Mouse (Mus musculus) hindbrain, embryonic 10.5 days (tissue): Measurements from ENCODE around the gene Pla2g2f. TPM values are rescaled to one million over a fixed set of nuclear protein-coding genes. Genes with fewer than 3 reads are reported as not detected.

Experiments
- DNase-seq: peaks from one replicate; pipeline ENCODE4 v3.0.0-alpha.2; 2017; ENCODE audit warnings: low spot score
- H3K27ac ChIP-seq: fragments of 300-500 bp; sonication (generic); 2 replicates; pipeline ENCODE4 v1.5.1; 2016; ENCODE audit warnings: mild to moderate bottlenecking, moderate library complexity
- H3K27me3 ChIP-seq: fragments of 300-500 bp; sonication (generic); 2 replicates; pipeline ENCODE4 v1.6.1; 2016; ENCODE audit warnings: mild to moderate bottlenecking; ENCODE audit not compliant: poor library complexity, insufficient read depth, severe bottlenecking
- H3K36me3 ChIP-seq: fragments of 300-500 bp; sonication (generic); 2 replicates; pipeline ENCODE4 v1.6.1; 2016; ENCODE audit warnings: mild to moderate bottlenecking, moderate library complexity
- H3K4me1 ChIP-seq: fragments of 300-500 bp; sonication (generic); replicated peaks from 2 replicates; pipeline ENCODE4 v1.6.1; 2016; ENCODE audit warnings: mild to moderate bottlenecking
- H3K4me3 ChIP-seq: fragments of 300-500 bp; sonication (generic); 2 replicates; pipeline ENCODE4 v1.5.1; 2016; ENCODE audit warnings: mild to moderate bottlenecking, moderate library complexity
- H3K9me3 ChIP-seq: fragments of 300-500 bp; sonication (generic); 2 replicates; pipeline ENCODE4 v1.6.1; 2016; ENCODE audit warnings: mild to moderate bottlenecking, moderate library complexity
- WGBS: fragments of 180-500 bp; shearing (Covaris S2); methylation state at CpG from one replicate; pipeline ENCODE4 v1.1.7; 2016; 5-methylcytosine and 5-hydroxymethylcytosine counted together
- polyA plus RNA-seq: library from polyadenylated mRNA; unstranded; fragments of >200 nt; fragmentation: Nextera tagmentation; extraction: Ambion mirVana; gene quantifications from 2 replicates; pipeline ENCODE4 v1.2.1, GENCODE M21; 2016

The Pla2g2f gene
- polyA plus RNA-seq, 1 experiment from 2014 or later, result 0.84 TPM

- Histone ChIP-seq H3K27ac (no peak overlapping the region), H3K4me3 (no peak overlapping the region), H3K36me3 (no peaks in the 10 kb centered on the region), H3K9me3 (no peaks in the 10 kb centered on the region), H3K4me1 (0 out of 2 replicates have a peak, but pooled peaks cover 4% of the 10 kb centered on the region), H3K27me3 (peaks cover 4% of the 10 kb centered on the region)
- DNase-seq, result no peak
- WGBS, result 81% methylated on average over 4 of the region's 4 CpGs
These were observed 31.0 kb upstream of the Pla2g2f start for GRCm38 (mm10) chr4:138788381-138788780.

- Histone ChIP-seq H3K36me3 (no peaks in the 10 kb centered on the region), H3K9me3 (no peaks in the 10 kb centered on the region), H3K27ac (no peak overlapping the region), H3K4me1 (no peaks in the 10 kb centered on the region), H3K4me3 (no peak overlapping the region), H3K27me3 (peaks cover 4% of the 10 kb centered on the region)
- no peak for DNase-seq
- 76% methylated on average over 4 of the region's 4 CpGs for WGBS
These were observed 28.7 kb upstream of the Pla2g2f start for GRCm38 (mm10) chr4:138786141-138786540.

DNA sequence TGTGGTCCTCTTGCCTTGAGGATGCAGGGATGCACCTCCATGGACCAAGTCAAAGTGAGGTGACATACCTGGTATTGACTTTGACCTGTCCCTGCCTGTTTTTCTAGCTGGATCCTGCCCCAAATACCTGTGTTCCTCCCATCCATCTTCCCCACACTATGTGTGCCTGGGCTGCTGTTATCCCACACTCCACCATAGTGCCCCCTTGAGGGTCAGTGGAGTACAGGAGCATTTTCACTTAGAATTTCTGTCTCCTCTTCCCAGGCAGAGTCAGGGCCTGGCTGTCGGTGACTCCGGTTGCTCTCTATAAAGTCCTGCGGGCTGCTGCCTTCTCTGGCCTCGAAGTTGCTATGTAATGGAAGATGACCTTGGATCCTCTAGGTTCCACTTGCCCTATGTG is 28.3 kb upstream of the Pla2g2f start:
- no peaks in the 10 kb centered on the region for H3K36me3 ChIP-seq
- H3K27ac ChIP-seq, result no peak overlapping the region
- H3K4me3 ChIP-seq, result no peak overlapping the region
- H3K4me1 ChIP-seq, result no peaks in the 10 kb centered on the region
- H3K9me3 ChIP-seq, result no peaks in the 10 kb centered on the region
- DNase-seq, result no peak
- H3K27me3 ChIP-seq, result peaks cover 4% of the 10 kb centered on the region
- 64% methylated on average over 4 of the region's 4 CpGs for WGBS

DNA sequence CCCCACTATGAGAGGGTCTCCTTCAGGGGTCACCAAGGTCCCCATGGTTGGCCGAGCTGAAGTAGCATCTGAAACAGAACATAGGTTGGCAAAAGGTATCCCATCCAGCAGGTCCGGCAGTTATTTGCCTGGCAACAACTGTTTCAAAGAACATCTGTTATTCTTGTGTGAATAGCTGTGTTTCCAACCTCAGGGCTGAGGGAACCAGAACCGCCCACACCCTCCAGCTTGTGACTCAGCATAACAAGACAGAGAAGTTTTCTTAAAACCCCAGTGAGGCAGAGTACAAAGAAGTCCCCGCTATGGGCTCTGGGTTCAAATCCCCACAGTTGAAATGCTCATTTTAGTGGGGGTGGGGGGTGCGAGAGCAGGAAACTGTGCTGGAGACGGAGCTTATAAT is 24.7 kb upstream of the Pla2g2f start:
- H3K4me1 ChIP-seq, result peaks cover 18% of the 10 kb centered on the region
- no peak for DNase-seq
- H3K36me3 ChIP-seq, result no peaks in the 10 kb centered on the region
- WGBS, result 80% methylated on average over 6 of the region's 6 CpGs
- H3K9me3 ChIP-seq, result no peaks in the 10 kb centered on the region
- peaks cover 4% of the 10 kb centered on the region; the same call in 1 of the 2 replicates for H3K27me3 ChIP-seq
- H3K27ac ChIP-seq, result no peak overlapping the region
- H3K4me3 ChIP-seq, result no peak overlapping the region

GRCm38 (mm10) chr4:138780300-138780699 is 22.9 kb upstream of the Pla2g2f start:
- H3K9me3 ChIP-seq, result no peaks in the 10 kb centered on the region
- H3K4me3 ChIP-seq, result no peak overlapping the region
- peaks cover 21% of the 10 kb centered on the region for H3K4me1 ChIP-seq
- no peaks in the 10 kb centered on the region for H3K36me3 ChIP-seq
- no peak overlapping the region for H3K27ac ChIP-seq
- H3K27me3 ChIP-seq, result peaks cover 4% of the 10 kb centered on the region; the same call in 1 of the 2 replicates
- 93% methylated on average over 5 of the region's 5 CpGs for WGBS
- DNase-seq, result no peak

- DNase-seq, result peak; percentile 41
- H3K4me3 ChIP-seq, result no peak overlapping the region
- H3K36me3 ChIP-seq, result no peaks in the 10 kb centered on the region
- H3K9me3 ChIP-seq, result no peaks in the 10 kb centered on the region
- H3K27me3 ChIP-seq, result no peaks in the 10 kb centered on the region
- peaks cover 21% of the 10 kb centered on the region for H3K4me1 ChIP-seq
- peak overlapping the region; percentile 78 for H3K27ac ChIP-seq
- 53% methylated on average over 20 of the region's 20 CpGs for WGBS
These were observed 20.3 kb upstream of the Pla2g2f start for GRCm38 (mm10) chr4:138777417-138778407.

DNA sequence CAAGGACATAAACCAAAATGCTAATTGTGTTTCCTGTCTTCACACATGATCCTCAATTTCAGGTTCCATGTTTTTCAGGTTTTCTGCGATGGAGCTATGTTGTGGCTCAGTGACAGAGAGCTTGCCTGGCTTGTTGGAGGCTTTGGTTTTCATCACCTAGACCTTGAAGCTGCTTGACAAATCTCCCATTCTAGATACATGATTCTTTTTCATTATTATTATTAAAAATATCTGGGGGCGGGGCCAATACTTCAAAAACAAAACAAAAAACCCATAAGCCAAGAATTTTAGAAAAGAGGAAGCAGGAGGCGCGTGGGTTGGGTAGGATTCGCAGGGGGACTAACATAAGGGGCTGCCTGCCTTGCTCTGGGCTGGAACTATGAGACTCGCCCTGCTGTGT is 18.0 kb upstream of the Pla2g2f start, which contains the start of gene Pla2g2d:
Gene Pla2g2d (plus strand): TSS at position 301 of the 400 bp plus-strand sequence.
- Histone ChIP-seq H3K27ac (peak within 1 kb of the TSS; percentile 37; the same call in 1 of the 2 replicates), H3K4me1 (peaks cover 21% of the 10 kb centered on the region), H3K4me3 (no peak within 1 kb of the TSS), H3K27me3 (no peaks in the 10 kb centered on the region), H3K9me3 (no peaks in the 10 kb centered on the region), H3K36me3 (no peaks in the 10 kb centered on the region)
- DNase-seq, result no peak
- WGBS, result 86% methylated on average over 6 of the region's 6 CpGs

GRCm38 (mm10) chr4:138772386-138772785 is 15.0 kb upstream of the Pla2g2f start:
- Histone ChIP-seq H3K27me3 (no peaks in the 10 kb centered on the region), H3K36me3 (no peaks in the 10 kb centered on the region), H3K4me3 (no peak overlapping the region), H3K27ac (no peak overlapping the region), H3K4me1 (peaks cover 6% of the 10 kb centered on the region), H3K9me3 (no peaks in the 10 kb centered on the region)
- WGBS, result 77% methylated on average over 5 of the region's 5 CpGs
- DNase-seq, result no peak

- 89% methylated on average over 10 of the region's 10 CpGs for WGBS
- no peaks in the 10 kb centered on the region for H3K9me3 ChIP-seq
- no peaks in the 10 kb centered on the region for H3K27me3 ChIP-seq
- no peak overlapping the region for H3K27ac ChIP-seq
- H3K4me3 ChIP-seq, result no peak overlapping the region
- peaks cover 1% of the 10 kb centered on the region for H3K4me1 ChIP-seq
- DNase-seq, result no peak
- H3K36me3 ChIP-seq, result no peaks in the 10 kb centered on the region
These were observed 14.5 kb upstream of the Pla2g2f start for GRCm38 (mm10) chr4:138771970-138772369.

- Histone ChIP-seq H3K9me3 (no peaks in the 10 kb centered on the region), H3K36me3 (no peaks in the 10 kb centered on the region), H3K27ac (no peak overlapping the region), H3K4me3 (no peak overlapping the region), H3K27me3 (no peaks in the 10 kb centered on the region), H3K4me1 (peaks cover 4% of the 10 kb centered on the region)
- 82% methylated on average over 9 of the region's 9 CpGs for WGBS
- DNase-seq, result no peak
These were observed 4.8 kb upstream of the Pla2g2f start for GRCm38 (mm10) chr4:138762266-138762665.

GRCm38 (mm10) chr4:138755983-138756382 is 1.4 kb downstream of the Pla2g2f start:
- Histone ChIP-seq H3K4me3 (no peak overlapping the region), H3K4me1 (peaks cover 21% of the 10 kb centered on the region), H3K36me3 (no peaks in the 10 kb centered on the region), H3K27ac (no peak overlapping the region), H3K9me3 (peaks cover 5% of the 10 kb centered on the region; the same call in 1 of the 2 replicates), H3K27me3 (no peaks in the 10 kb centered on the region)
- no peak for DNase-seq
- 85% methylated on average over 11 of the region's 11 CpGs for WGBS

- no peak for DNase-seq
- H3K4me3 ChIP-seq, result no peak overlapping the region
- whole genome bisulfite sequencing, result 74% methylated on average over 4 of the region's 4 CpGs
- peaks cover 5% of the 10 kb centered on the region; the same call in 1 of the 2 replicates for H3K9me3 ChIP-seq
- H3K27ac ChIP-seq, result no peak overlapping the region
- no peaks in the 10 kb centered on the region for H3K36me3 ChIP-seq
- H3K4me1 ChIP-seq, result peaks cover 21% of the 10 kb centered on the region
- no peaks in the 10 kb centered on the region for H3K27me3 ChIP-seq
These were observed 2.0 kb downstream of the Pla2g2f start for GRCm38 (mm10) chr4:138755439-138755838.

- 88% methylated on average over 9 of the region's 9 CpGs for WGBS
- no peak overlapping the region for H3K27ac ChIP-seq
These were observed 3.0 kb downstream of the Pla2g2f start for GRCm38 (mm10) chr4:138754432-138754831.

More at GRCm38 (mm10) chr4:138754432-138754831, 3.0 kb downstream of the Pla2g2f start:
- Histone ChIP-seq H3K4me1 (peaks cover 29% of the 10 kb centered on the region), H3K27me3 (no peaks in the 10 kb centered on the region), H3K36me3 (no peaks in the 10 kb centered on the region), H3K9me3 (peaks cover 5% of the 10 kb centered on the region; the same call in 1 of the 2 replicates), H3K4me3 (no peak overlapping the region)
- no peak for DNase-seq
